Mouse (Mus musculus): ENCODE results near the gene Dnah8. TPM values are rescaled to one million over a fixed set of nuclear protein-coding genes. Genes with fewer than 3 reads are reported as not detected.

Gene Dnah8
- polyA plus RNA-seq, 1 experiment: 295 TPM

DNA sequence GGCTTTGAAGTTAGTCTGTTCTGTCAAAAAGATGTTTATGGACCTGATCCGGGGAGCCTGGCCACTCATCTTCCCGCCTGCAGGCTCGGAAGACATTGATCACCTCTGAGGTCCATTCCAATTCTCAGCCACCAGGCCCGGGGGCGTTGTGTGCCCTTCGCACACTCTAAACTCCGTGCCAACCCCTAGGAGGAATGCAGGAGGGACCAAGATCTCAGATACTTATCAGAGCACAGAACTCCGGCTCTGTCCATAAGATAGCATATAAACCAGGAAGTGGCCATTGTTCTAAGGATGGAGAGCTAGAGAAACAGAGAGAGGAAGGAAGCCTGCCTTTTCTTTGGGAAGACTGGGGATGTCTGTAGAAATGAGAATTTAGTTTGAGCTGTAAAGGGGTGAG is 259.4 kb downstream of the Dnah8 start:
- H3K36me3 ChIP-seq (ENCODE audit: control insufficient read depth, insufficient read depth, low read length): no peaks in the 10 kb centered on the region
- no peak overlapping the region for H3K27ac ChIP-seq (ENCODE audit: control insufficient read depth, insufficient read depth, low read depth, low read length)
- no peaks in the 10 kb centered on the region for H3K4me1 ChIP-seq (ENCODE audit: control insufficient read depth, insufficient read depth, low read length)
- no peak overlapping the region for H3K4me3 ChIP-seq (ENCODE audit: control insufficient read depth, low read depth, low read length)
- TF ChIP-seq CTCF (IDR thresholded peaks at IDR 0.05; ENCODE audit: control insufficient read depth, insufficient read depth, insufficient replicate concordance, low read depth, low read length) (no peak), POLR2A (IDR thresholded peaks at IDR 0.05; ENCODE audit: control insufficient read depth, low read depth, low read length) (no peak)
- H3K27me3 ChIP-seq (ENCODE audit: control insufficient read depth, insufficient read depth, low read length): no peaks in the 10 kb centered on the region

GRCm38 (mm10) chr17:30892086-30892485 is 267.9 kb downstream of the Dnah8 start:
- TF ChIP-seq CTCF (IDR thresholded peaks at IDR 0.05; ENCODE audit: control insufficient read depth, insufficient read depth, insufficient replicate concordance, low read depth, low read length) (no peak), POLR2A (IDR thresholded peaks at IDR 0.05; ENCODE audit: control insufficient read depth, low read depth, low read length) (no peak)
- Histone ChIP-seq H3K36me3 (ENCODE audit: control insufficient read depth, insufficient read depth, low read length) (no peaks in the 10 kb centered on the region), H3K4me1 (ENCODE audit: control insufficient read depth, insufficient read depth, low read length) (no peaks in the 10 kb centered on the region), H3K4me3 (ENCODE audit: control insufficient read depth, low read depth, low read length) (no peak overlapping the region), H3K27ac (ENCODE audit: control insufficient read depth, insufficient read depth, low read depth, low read length) (no peak overlapping the region), H3K27me3 (ENCODE audit: control insufficient read depth, insufficient read depth, low read length) (no peaks in the 10 kb centered on the region)

GRCm38 (mm10) chr17:30892730-30893129 is 268.6 kb downstream of the Dnah8 start:
- TF ChIP-seq CTCF (IDR thresholded peaks at IDR 0.05; ENCODE audit: control insufficient read depth, insufficient read depth, insufficient replicate concordance, low read depth, low read length) (peak; percentile 5; the same call in 1 of the 2 replicates), POLR2A (IDR thresholded peaks at IDR 0.05; ENCODE audit: control insufficient read depth, low read depth, low read length) (no peak)
- Histone ChIP-seq H3K36me3 (ENCODE audit: control insufficient read depth, insufficient read depth, low read length) (no peaks in the 10 kb centered on the region), H3K27ac (ENCODE audit: control insufficient read depth, insufficient read depth, low read depth, low read length) (no peak overlapping the region), H3K4me1 (ENCODE audit: control insufficient read depth, insufficient read depth, low read length) (no peaks in the 10 kb centered on the region), H3K27me3 (ENCODE audit: control insufficient read depth, insufficient read depth, low read length) (no peaks in the 10 kb centered on the region), H3K4me3 (ENCODE audit: control insufficient read depth, low read depth, low read length) (no peak overlapping the region)

DNA sequence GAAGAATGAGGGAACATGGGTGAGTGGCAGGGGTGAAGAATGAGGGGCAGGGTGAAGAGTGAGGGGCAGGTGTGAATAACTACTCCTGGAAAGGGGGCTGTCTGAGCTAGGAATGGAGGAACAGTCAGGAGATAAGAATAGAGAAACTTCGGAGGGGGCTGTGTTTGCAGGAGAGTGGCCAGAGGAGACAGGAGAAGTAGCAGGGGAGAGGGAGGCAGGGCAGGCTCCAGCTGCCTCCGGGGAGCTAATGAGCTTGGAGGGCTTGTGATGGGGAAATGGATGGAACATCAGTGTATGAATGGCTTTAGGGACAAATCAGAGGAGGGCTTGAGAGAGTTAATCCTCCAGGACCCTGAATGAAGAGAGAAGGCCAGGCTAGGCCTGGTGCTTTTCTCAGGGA is 272.9 kb downstream of the Dnah8 start:
- no peaks in the 10 kb centered on the region for H3K36me3 ChIP-seq (ENCODE audit: control insufficient read depth, insufficient read depth, low read length)
- H3K4me1 ChIP-seq (ENCODE audit: control insufficient read depth, insufficient read depth, low read length): peaks cover 6% of the 10 kb centered on the region
- TF ChIP-seq CTCF (IDR thresholded peaks at IDR 0.05; ENCODE audit: control insufficient read depth, insufficient read depth, insufficient replicate concordance, low read depth, low read length) (no peak), POLR2A (IDR thresholded peaks at IDR 0.05; ENCODE audit: control insufficient read depth, low read depth, low read length) (no peak)
- peaks cover 3% of the 10 kb centered on the region; the same call in 1 of the 2 replicates for H3K27me3 ChIP-seq (ENCODE audit: control insufficient read depth, insufficient read depth, low read length)
- no peak overlapping the region for H3K27ac ChIP-seq (ENCODE audit: control insufficient read depth, insufficient read depth, low read depth, low read length)
- no peak overlapping the region for H3K4me3 ChIP-seq (ENCODE audit: control insufficient read depth, low read depth, low read length)

DNA sequence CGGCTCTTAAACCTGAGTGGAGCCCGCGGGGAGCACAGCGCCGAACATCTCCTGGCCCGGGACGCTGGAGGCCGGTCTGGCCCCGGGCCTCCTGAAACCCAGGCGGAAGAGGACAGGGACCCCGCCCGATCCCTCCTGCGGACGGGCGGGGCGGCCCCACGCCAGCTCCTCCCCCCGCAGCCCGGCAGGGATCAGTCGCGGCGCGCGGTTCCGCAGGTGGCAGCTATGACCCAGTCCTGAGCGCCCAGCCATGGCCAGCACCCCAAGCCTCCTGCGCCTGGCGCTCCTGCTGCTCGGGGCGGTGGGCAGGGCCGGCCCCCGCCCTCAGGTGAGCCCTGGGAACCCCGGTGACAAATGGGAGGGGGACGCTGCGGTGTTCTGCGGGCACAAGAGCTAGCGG is 277.5 kb downstream of the Dnah8 start, which contains the start of gene Glp1r:
Gene Glp1r, plus strand, starts transcription at position 191 of the 400 bp plus-strand sequence.
- H3K27me3 ChIP-seq (ENCODE audit: control insufficient read depth, insufficient read depth, low read length): peaks cover 3% of the 10 kb centered on the region; the same call in 1 of the 2 replicates
- H3K4me1 ChIP-seq (ENCODE audit: control insufficient read depth, insufficient read depth, low read length): peaks cover 6% of the 10 kb centered on the region
- H3K27ac ChIP-seq (ENCODE audit: control insufficient read depth, insufficient read depth, low read depth, low read length): no peak within 1 kb of the TSS
- no peaks in the 10 kb centered on the region for H3K36me3 ChIP-seq (ENCODE audit: control insufficient read depth, insufficient read depth, low read length)
- TF ChIP-seq POLR2A (IDR thresholded peaks at IDR 0.05; ENCODE audit: control insufficient read depth, low read depth, low read length) (no peak), CTCF (IDR thresholded peaks at IDR 0.05; ENCODE audit: control insufficient read depth, insufficient read depth, insufficient replicate concordance, low read depth, low read length) (no peak)
- no peak within 1 kb of the TSS; the same call in 1 of the 2 replicates for H3K4me3 ChIP-seq (ENCODE audit: control insufficient read depth, low read depth, low read length)

- Histone ChIP-seq H3K4me3 (ENCODE audit: control insufficient read depth, low read depth, low read length) (no peak overlapping the region), H3K36me3 (ENCODE audit: control insufficient read depth, insufficient read depth, low read length) (no peaks in the 10 kb centered on the region), H3K27me3 (ENCODE audit: control insufficient read depth, insufficient read depth, low read length) (peaks cover 3% of the 10 kb centered on the region; the same call in 1 of the 2 replicates), H3K27ac (ENCODE audit: control insufficient read depth, insufficient read depth, low read depth, low read length) (no peak overlapping the region), H3K4me1 (ENCODE audit: control insufficient read depth, insufficient read depth, low read length) (peaks cover 6% of the 10 kb centered on the region)
- TF ChIP-seq CTCF (IDR thresholded peaks at IDR 0.05; ENCODE audit: control insufficient read depth, insufficient read depth, insufficient replicate concordance, low read depth, low read length) (no peak), POLR2A (IDR thresholded peaks at IDR 0.05; ENCODE audit: control insufficient read depth, low read depth, low read length) (no peak)
Observed at GRCm38 (mm10) chr17:30904096-30904495, 279.9 kb downstream of the Dnah8 start.

DNA sequence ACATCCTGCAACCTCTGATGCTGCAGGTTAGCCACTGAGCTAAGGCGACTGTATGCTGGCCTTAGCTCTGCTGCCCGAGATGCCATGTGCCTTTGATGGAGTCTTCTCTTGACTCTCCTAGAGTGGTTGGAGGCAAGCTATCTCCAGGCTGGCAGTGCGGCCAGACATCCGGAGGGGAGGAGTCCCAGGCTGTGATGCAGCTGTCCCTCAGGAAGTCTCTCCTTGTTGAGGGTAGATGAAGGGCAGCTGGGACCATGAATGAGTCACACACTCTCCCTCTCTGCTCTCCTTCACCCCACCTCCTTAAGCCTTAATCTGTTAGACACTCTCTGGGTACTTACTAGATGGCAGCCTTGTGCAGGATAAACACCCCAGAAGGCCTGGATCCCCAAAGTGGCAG is 283.4 kb downstream of the Dnah8 start:
- no peak overlapping the region for H3K27ac ChIP-seq (ENCODE audit: control insufficient read depth, insufficient read depth, low read depth, low read length)
- TF ChIP-seq POLR2A (IDR thresholded peaks at IDR 0.05; ENCODE audit: control insufficient read depth, low read depth, low read length): no peak
- no peak for TF ChIP-seq CTCF (IDR thresholded peaks at IDR 0.05; ENCODE audit: control insufficient read depth, insufficient read depth, insufficient replicate concordance, low read depth, low read length)
- H3K4me1 ChIP-seq (ENCODE audit: control insufficient read depth, insufficient read depth, low read length): no peaks in the 10 kb centered on the region
- H3K27me3 ChIP-seq (ENCODE audit: control insufficient read depth, insufficient read depth, low read length): no peaks in the 10 kb centered on the region
- no peaks in the 10 kb centered on the region for H3K36me3 ChIP-seq (ENCODE audit: control insufficient read depth, insufficient read depth, low read length)
- H3K4me3 ChIP-seq (ENCODE audit: control insufficient read depth, low read depth, low read length): no peak overlapping the region
